Mouse (Mus musculus) layer of hippocampus, adult 9-11 months (tissue): ENCODE measurements around the gene 1700080E11Rik.
"Not testable (repeated sequence)": the region's sequence is repeated elsewhere in the genome, so short reads cannot be mapped to it uniquely, and the experiment has no call there.

Source experiments
- DNase-seq: peaks from one replicate; pipeline ENCODE4 v3.0.0; 2022

1700080E11Rik gene

DNA sequence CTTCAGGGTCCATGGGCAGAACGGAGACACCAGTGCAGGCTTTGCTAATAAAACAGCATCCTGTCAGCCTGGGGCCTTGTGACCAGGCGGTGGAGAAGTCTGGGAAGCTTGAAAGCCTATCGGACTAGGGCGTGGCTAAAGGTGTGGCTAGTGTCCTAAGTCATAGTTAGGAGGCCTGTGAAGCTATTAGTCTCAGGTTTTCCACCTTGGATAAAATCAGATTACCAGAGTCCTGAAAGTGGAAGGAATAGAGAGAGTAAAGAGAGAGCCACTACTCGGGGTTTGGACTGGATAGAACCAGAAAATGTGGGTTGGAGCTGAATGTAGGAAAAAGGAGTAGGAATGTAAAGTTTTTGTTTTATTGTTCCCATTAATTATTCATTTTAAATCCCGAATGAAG lies at the start of gene 1700080E11Rik:
TSS of gene 1700080E11Rik (minus strand) at position 101 of the 400 bp plus-strand sequence.
- no peak for DNase-seq

DNA sequence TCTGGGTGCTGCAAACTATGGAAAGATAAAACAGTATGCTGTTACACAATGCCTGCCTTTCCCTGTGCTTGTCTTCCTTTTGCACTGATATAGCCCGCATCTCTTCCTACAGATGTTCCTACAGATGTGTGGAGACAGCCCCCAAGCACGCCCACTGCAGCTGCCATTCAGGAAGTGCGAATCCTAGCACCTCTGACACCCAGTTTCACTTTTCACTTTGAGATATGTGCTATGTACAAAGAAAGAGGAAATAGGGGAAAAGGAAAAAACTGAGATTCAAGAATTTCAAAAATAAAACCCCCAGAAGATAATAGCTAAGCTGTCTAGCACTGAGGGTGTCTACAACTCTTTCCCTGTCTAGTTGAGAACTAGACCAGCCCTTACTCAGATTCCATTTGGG lies 41.8 kb upstream of the 1700080E11Rik start:
- no peak for DNase-seq

DNA sequence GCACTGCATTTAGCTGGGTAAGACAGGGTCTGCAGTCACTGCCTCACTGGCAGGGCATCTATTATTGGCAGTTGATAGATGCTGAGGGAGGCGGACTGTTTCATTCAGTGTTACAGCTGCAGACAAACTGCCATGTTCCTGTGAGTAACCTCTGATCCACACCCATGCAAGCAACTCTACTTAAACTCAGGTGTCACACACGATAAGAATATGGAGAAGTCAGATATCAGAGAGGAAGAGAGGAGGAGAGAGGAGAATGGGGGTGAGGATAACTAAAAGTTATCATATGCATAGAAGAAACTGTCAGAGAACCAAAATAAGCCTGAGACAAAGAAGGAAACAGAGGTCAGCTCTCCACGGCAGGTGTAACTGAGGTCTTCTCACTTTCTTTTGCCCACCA lies 37.5 kb upstream of the 1700080E11Rik start:
- no peak for DNase-seq

- DNase-seq: no peak
Observed at GRCm38 (mm10) chr9:105139204-105139603, 5.7 kb downstream of the 1700080E11Rik start.

DNA sequence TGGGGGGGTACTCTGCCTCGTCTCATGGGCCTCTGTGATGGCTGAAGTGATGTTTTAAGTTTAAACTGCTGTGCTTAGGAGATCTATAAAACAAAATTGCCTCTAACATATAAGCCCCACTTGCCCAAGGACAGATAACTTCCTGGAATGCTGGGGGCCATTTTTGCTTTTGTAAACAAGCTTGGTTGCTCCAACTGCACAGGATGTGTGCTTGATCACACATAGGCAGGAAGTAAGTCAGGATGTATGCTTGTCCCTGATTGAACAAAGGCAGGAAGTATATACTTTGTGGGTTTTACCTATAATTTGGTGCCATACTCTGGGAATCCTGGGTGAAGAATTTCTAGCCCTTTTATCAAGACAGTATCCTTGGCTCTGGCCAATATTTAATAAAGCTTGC lies 8.5 kb downstream of the 1700080E11Rik start:
- no peak for DNase-seq

- no peak for DNase-seq
Observed at GRCm38 (mm10) chr9:105134536-105134935, 10.4 kb downstream of the 1700080E11Rik start.

DNA sequence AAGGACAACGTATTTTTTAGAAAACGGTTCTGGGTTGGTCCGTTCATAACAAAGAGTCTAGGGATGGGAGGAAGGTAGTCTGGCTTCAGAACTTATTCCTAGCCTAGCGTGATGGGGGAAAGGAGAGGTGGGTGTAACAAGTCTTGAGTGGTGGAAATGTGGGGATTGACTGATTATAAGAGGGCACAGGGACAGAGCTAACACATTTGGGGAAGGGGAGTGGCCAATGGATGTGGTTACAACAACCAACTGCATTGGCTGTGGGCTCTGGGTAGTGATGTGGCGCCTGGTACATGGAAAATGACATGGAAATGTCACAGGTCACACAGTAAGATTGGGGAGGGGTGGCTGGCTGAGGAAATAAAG lies 12.9 kb downstream of the 1700080E11Rik start:
- no peak for DNase-seq

DNA sequence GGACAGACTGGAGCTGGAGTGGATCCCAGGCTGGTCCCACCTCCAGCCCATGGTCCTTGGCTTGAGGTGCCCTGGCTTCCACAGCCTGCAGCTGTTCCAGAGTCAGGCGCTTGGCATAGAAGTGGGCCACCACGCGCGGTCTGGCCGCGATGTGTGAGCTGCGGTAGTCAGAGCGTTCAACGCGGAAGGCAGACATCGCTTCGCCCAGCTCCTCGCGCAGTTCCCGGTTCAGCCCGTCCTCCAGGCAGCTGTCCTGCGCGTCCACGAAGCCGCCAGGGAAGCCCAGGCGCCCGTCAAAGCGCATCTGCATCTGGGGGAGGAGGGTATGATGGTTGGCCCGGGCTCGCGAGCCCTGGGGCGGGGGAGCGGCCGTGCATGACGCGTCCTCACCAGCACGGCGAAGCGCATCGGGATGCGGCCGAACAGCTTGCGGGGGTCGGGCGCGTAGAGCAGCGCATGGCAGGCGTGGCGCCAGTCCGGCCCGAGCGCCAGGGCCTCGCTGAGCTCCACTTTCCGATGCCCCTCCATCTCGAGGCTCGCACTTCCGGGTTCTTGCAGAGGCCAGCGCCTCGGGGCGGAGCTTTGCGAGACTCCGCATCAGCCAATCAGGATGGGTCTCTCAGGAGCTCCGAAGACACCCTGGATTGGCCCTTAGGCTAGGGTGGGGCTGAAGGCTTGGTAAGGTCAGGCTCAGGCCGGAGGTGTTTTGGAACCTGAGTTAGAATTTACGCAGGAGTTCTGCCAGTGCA lies 13.5 kb downstream of the 1700080E11Rik start, which contains the start of gene Nudt16:
TSS of gene Nudt16 (minus strand) at position 572 of the 749 bp plus-strand sequence.
- peak; percentile 94 for DNase-seq

GRCm38 (mm10) chr9:105130331-105130730 lies 14.6 kb downstream of the 1700080E11Rik start:
- no peak for DNase-seq

DNA sequence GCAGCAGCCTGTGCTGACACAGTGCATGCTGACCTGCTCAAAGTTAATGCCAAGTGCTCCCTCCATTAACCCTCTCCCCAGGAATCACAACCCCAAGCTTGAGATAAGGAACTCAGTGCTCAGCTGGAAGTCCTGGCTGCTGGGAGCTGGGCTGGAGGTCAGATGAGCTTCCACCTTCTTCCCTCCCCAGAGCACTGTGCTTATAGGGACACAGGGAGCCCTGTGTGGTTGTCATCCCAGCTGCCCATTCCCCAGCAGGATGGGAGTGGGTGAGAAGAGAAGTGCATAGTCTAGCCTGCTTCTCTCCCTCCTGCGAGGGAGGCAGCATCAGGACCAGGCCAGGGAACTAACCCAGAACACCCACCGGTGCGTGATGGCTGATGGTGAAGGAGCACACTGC lies 19.7 kb downstream of the 1700080E11Rik start:
- DNase-seq: not testable (repeated sequence)

GRCm38 (mm10) chr9:105103893-105104292 lies 41.0 kb downstream of the 1700080E11Rik start:
- no peak for DNase-seq

DNA sequence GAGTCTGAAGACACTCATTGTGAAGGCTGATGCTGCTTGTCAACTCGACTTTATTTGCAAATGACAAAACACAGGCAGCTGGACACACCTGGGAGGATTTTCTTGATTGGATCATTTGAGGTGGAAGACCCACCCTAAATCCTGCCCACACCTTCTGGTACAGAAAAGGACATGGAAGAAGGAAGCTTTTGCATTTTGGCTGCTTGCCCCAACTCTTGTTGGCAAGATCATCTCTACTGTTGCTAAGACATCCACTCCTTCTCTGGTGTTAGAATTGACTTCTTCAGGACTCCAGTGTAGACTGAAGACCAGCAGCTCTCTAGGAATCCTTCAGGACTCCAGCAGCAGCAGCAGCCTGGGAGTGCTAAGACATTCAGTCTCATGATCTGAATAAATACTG lies 43.0 kb downstream of the 1700080E11Rik start:
- no peak for DNase-seq

DNA sequence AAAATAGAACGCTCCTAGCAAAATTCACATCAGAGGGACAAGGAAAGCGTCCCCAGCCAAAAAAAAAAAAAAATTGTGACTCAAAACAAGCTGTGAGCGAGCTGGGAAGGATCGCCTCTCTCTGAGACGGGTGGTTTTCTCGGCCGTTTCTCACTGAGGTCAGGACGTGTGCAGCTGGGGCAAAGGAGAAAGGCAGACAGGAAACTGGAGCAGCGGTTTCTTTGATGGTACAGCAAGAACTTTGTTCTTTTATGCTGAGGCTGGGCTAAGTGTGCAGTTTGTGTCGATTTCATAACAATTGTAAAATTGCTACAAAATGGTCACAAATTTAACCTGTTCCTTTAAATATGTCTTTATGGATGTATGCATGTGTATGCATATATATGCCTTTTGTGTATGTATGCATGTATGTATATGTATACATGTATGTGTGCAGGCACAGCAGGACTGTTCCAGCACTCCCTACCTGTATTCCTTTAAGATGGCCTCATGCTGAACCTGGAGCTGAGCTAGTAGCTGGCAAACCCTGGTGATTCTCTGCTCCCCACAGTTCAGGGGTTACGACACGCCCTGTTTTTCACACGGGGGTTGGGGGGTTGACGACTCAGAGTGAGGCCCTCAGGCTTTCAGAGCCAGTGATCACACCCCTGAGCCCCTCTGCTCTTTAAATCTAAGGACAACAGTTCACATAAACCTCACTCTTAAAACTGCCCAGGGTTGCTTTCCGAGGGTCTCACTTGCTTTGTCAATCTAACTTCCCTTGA lies 43.9 kb downstream of the 1700080E11Rik start:
- no peak for DNase-seq
